Mouse (Mus musculus) thymus, postnatal 10 days (tissue): Measurements from ENCODE around the gene Bmper.

ENCODE experiments used
- DNase-seq, 2 experiments: peaks; one replicate each; pipeline ENCODE4 v3.0.0; 2021; ENCODE audit warnings: low spot score in 2 of 2

The Bmper gene

GRCm38 (mm10) chr9:23368124-23368523 is 145.2 kb downstream of the Bmper start:
- no peak for DNase-seq

DNA sequence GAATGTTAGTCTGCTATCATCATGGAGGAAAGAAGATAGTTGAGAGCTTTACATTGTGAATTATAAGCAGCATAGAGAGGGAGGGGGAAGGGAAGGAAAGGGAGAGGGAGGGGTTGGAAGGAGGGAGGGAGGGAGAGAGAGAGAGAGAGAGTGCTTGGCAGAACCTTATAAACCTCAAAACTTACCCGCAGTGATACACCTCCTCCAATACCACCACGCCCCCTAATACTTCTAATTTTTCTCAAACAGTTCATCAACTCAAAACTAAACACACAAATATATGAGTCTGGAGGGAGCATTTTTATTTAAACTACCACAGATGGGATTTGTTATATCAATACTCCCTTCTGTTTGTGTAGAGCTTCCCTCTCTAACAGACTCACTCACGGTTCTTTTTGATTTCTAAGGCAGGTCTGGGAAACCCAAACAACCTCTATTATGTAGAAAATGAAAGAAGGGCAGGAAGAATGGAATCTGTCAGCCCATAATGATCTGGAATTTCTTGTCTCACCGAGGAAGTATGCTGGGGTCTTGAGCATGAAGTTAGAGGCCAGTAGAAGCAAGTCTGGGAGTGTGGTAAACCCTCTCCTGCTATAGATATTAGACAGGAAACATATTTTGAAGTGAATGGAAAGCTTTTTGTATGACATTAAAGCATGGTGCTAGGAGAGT is 152.0 kb downstream of the Bmper start:
- DNase-seq = no peak

DNA sequence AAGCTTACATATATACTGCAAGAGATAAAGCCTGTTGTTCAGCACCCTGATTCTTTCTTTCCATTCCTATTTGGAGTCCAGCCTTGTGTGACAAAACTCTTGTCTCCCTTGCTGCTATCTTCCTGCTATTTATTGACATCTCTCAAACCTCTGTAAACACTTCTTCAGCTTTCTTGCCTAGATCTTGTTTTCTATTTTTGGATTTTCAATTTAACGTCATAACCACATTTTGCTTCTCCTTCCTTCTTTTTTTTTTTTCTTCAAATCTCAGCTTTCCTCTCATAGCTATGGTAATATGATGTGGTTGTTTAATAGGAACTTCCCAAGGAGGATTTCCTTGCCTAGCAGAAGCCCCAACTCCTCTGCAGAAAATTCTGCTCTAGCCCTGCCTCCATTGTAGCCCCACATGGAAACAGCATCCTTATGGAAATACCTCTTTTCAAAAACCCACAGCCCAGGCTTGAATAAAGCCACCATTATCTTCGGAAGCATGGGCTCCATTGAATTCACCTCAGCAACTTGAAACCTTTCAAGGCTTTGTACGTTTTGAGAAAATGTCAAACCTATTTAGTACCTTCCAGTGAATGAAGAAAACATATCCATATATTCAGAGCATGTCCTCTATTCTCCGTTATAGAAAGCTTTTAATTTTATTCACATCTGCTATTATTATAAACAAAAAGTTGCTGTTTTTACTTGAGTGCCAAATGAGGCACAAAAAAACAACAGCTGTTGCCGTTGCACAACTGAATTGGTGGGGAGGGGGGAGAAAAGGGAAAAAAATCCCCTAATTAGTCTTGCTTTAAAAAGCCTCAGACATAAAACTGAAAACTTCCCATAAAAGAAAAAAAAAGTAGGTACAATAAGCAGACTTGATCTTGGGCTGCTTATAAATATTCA is 155.2 kb downstream of the Bmper start:
- DNase-seq = no peak

DNA sequence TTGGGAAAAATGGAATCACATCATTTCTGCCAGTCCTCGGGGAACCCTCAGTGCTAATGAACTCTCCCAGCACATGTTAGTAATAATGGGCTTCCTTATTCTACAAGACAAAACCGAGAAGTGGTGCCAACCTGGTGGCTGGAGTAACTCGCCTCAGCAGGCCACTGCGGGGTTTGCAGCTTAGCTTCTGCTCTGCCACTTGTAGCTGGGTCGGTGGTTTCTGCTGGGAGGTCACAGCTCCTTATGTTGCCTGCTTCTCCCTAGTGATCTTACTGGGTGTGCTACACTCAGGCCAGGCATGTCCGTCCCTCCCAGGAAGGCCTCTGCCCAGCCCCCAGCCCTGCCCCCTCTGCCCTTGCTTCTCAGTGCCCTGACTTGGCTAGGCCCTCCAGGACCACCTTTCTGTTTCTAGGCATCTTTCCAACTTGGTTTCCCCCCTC is 155.9 kb downstream of the Bmper start:
- DNase-seq = no peak

GRCm38 (mm10) chr9:23380171-23380835 is 157.4 kb downstream of the Bmper start:
- DNase-seq = no peak

- no peak for DNase-seq
Measured at GRCm38 (mm10) chr9:23383291-23383690, 160.4 kb downstream of the Bmper start.

GRCm38 (mm10) chr9:23383837-23384236 is 161.0 kb downstream of the Bmper start:
- DNase-seq = no peak

GRCm38 (mm10) chr9:23384880-23385279 is 162.0 kb downstream of the Bmper start:
- DNase-seq = no peak

GRCm38 (mm10) chr9:23386201-23386600 is 163.3 kb downstream of the Bmper start:
- no peak for DNase-seq

- DNase-seq = no peak
Measured at GRCm38 (mm10) chr9:23390118-23390517, 167.2 kb downstream of the Bmper start.

DNA sequence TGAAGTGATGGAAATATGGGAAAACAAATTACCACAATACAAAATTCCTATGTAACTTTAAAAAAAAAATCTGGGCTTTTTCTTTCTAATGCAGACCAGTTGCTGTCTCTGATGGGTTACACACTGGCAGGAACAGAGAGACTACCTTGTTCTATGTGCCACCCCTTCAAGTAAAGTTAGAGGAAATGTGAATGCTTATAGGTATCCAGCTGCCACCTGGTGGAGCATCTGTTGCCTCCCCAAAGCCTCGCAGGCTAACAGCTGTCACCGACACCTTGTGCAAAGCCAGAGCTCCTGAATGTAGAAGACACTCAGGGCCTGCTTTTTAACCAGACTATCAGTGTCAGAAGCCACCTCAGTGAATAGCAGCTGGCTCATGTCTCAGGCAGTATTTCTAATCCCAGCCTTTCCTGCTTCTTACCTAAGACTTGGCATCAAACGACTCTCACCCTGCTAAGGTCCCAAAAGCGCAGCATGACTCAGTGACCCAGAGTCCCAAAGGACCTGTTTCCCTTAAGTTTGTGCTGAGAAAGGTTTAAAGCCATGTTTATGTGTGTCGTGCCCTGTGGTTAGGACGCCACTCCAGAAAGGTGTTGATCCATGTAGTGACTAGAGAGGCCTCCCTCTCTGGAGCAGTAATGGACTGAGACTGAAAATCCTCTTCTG is 171.9 kb downstream of the Bmper start:
- DNase-seq = no peak

- no peak for DNase-seq
Measured at GRCm38 (mm10) chr9:23396186-23396585, 173.3 kb downstream of the Bmper start.

DNA sequence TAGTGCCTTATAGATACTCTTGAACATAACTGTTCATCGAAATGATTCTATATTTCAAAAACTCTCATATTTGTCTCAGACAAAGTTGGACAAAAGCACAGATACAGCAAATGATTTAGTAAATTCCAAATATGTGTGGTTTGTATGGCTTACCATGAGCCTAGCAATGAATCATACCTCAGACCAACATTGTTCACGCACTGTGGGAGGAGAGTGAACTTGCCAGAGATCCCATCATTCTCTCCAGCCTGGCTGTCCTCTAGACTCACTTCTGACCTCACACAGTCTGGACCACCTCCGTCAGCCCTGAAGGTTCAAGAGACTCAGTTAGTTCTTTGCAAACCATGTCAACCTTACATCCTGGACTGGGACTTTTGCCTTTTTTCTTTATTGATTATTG is 175.0 kb downstream of the Bmper start:
- DNase-seq = no peak

GRCm38 (mm10) chr9:23399638-23400284 is 176.9 kb downstream of the Bmper start:
- no peak for DNase-seq

GRCm38 (mm10) chr9:23407416-23407815 is 184.5 kb downstream of the Bmper start:
- no peak for DNase-seq

DNA sequence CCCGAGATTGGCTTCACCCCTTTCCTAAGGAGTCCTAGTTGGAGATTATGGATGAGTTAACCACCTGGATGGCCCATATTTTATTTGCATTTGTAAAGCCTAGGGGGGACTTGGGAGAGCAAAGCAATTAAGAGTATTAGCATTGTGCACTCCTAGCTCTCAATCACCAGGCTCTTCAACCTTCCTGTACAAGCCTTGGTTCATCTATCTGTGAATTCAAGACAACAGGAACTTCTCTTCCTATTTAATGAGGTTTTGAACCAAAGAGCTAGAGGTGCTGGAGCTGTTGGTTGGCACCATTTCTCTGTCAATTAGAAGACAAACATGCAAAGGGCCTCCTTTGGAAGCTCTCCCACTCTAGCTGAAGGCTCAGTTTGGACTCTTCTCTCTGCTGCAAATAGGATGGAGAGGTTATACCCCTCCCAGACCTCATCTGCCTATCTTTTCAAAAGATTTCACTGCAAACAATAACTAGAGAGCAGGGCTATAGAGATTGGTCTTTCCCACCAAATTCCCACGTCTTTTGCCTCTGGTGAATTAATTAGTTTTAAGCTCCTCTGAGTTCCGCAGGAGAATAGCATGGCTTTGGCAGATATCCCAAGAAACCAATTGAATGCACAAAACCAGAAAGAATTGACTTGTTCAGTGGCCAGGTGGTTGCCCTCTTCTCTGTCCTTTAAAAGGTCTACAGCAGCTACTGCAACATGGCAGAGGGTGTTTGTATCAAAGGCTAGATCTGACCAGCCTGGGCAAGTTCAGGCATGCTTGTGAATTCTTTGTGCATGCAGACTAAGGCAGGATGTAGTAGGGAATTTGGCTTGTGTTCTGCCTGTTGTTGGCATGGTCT is 185.3 kb downstream of the Bmper start:
- no peak for DNase-seq

- DNase-seq = no peak
Measured at GRCm38 (mm10) chr9:23410567-23410966, 187.7 kb downstream of the Bmper start.

DNA sequence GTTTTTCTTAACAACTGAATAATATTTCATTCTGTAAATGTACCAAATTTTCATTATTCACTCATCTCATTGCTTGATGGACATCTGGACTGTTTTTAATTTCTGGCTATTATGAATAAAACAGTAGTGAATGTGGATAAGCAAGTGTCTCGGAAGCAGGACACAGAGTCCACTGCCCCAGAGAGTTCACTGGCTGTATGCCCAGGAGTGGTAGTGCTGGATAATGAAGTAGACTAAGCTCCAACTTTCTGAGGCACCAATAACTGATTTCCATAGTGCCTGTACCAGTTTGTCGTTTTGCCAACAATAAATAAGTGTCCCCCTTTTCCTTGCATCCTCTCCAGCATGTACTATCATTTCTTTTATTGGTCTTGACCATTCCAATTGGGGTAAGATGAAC is 190.1 kb downstream of the Bmper start:
- DNase-seq = no peak

DNA sequence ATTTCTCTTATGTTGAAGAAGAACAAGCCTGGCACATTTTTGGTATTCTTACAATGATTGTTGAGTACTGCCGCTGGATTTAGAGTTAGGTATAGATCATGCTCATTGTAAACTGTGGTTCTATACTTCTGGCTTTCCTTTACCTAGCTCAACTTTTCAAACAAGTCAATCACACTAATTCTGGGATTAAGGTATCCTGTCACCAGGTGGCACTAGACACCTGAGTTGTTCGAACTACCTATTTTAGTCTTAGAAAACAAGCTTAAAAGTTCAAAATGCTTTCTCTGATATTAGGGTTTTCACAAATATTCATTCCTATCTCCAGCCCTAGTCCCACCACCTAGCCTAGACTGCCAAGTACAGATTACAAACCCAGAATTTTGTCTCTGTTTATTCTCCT is 196.2 kb downstream of the Bmper start:
- DNase-seq = no peak

DNA sequence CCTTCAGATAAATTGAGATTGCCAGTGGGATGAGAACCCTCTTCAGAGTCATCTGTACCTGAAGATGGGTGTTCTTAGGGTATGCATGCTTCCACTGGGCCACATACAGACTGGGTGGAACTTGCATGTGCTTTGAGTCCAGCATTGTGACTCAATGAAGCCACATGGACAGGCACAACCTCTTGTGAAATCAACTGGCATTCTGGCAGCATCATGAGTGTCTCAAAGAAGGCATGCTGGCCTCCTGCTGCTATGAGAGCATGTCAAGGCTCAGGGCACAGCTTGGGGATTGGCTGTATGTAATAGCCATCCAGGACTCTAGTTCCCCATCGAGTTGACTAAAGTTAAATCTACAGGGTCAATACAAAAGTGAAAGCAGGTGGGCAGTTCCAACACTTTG is 200.9 kb downstream of the Bmper start:
- no peak for DNase-seq

- no peak for DNase-seq
Measured at GRCm38 (mm10) chr9:23432631-23433030, 209.8 kb downstream of the Bmper start.
